Mouse (Mus musculus) spleen, postnatal 36 days (tissue): ENCODE results near the gene Rapgef3.

Experiments used
- DNase-seq, 2 experiments: peaks; one replicate each; pipeline ENCODE4 v3.0.0; 2022; ENCODE audit warnings: low spot score in 2 of 2, mixed read lengths in 1 of 2

Rapgef3 gene

DNA sequence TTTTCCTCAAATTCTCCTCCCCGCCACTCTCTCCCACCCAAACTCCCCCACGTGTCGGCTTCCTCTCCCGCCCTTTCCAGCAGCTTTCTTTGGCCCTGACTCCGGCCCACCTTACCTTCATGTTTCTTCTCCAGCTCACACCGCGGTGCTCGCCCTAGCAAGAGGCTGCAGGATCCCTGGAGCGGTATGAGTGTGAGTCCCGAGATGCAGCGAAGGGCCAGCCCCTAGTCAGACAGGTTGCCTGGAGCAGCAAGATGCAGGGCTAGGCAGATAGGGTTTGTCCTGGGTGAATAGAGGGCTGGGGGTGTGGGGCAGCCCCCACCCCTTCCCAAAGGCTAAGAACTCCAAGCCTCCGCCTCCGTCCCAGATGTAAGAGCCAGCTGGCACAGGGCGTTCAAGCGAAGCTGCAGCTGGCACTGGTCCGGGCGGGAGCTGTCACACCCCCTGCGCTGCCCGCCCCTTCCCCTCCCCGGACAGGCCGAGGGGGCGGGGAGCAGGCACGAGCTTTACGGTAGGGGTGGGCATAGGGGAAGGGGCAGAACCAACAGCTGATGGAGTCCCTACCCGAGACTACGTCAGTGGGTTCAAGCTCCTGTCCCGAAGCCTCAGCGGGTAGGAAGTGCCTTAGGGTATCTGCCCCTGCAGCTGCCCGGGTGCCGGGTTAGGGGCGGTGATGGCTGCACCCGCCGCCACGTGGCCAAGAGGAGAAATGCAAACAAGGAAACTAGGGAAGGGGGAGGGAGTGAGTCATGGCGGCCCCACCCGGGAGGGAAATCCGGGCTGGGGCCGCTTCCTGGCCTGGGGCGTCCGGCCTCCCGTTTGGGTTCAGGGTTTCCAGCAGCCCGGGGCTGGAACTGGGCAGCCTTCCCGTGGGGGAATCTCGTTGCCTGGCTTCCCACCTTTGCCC is at the start of gene Rapgef3:
Gene Rapgef3, minus strand, starts transcription at position 693 of the 907 bp plus-strand sequence.
- DNase-seq, result peak; percentile 82 to 84

DNA sequence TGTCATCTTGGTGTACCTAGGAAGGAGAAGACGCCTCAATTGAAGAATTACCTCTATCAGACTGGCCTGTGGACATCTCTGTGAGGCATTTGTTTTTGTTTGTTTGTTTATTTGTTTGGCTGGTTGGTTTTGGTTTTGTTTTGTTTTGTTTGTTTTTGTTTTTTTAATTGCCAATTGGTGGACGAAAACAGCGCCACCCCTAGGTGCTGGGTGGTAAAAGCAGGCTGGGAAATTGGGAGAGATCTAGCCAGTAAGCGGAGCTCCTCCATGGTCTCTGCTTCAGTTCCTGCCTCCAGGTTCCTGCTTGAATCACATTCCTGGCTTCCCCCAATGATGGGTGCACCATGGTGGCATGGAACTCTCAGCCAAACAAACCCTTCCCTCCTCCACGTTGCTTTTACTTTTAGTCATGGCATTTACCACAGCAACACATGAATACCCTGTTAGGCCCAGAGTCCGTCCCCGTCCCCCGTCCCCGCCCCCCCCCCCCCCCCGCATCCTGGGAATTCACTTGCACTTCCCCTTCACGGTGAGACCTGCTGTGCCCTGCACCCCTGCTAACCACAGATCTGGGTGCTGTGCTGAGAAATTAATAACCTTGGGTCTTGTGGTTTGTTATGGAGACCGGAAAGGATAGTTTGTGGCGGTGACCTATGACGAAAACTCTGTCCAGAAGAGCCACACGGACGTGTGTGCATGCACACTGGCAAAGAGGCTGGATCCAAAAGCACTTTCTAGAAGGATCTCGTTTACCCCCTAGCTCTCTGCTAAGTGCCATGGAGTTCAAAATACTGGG is 48.6 kb upstream of the Rapgef3 start:
- no peak for DNase-seq

DNA sequence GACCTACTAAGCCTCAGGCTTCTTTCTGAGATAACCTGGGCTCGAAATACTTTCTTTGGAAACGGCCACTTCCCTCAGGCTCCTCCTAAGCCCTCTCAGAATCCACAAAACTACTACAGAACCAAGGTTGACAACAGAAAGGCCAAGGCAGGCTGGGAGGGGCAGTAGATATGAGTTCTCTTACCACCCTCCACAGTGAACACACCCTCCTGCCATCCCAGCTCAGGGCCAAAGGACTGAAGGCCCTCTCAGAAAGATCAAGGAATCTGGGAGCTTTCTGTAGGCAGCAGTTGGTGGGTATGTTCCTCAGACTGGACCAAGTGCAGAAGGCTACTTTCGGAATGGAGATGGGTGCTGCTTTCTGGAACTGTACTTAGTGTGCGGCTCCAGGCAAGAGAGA is 47.5 kb upstream of the Rapgef3 start:
- DNase-seq, result no peak

DNA sequence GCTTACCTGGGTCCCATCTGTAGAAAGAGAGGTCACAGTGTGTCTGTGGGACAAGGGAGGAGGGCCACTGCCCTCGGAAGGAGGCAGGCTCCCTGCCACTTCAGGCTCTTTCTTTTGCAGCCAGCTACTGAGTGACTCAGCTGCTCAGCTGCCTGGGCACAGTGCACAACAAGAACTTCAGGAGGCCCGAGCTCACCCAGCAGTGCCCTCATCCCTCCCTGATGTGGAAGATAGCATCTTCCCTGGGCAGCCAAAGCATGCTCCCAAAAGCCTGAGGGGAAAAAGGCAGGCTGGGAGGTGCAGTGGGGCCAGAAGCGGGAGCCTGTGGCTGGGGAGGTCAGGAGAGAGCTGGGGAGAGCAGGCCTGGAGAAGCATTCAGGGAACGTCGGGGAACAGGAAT is 46.9 kb upstream of the Rapgef3 start:
- no peak for DNase-seq

- DNase-seq, result no peak
Observed at GRCm38 (mm10) chr15:97813452-97814204, 45.9 kb upstream of the Rapgef3 start.

- no peak for DNase-seq
Observed at GRCm38 (mm10) chr15:97812875-97813274, 45.1 kb upstream of the Rapgef3 start.

DNA sequence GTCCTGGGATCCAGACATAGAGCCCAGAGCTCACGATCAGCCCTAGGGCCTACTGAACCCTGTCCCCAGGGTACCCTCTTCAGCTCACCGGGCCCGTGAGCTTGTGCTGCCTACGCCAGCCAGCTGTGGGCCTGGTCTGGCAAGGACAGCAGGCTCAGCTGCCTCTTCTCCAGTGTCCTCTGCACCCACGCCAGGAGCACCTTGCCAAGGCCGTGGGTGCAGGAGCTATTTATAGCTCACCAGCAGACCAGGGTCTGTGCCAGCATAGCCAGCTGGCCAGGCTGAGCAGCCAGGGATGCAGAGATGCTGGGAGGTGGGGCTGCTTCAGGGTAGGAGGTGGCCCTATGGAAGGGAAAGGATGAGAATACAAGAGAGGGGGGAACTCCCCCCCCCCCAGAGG is 44.4 kb upstream of the Rapgef3 start:
- no peak for DNase-seq

- no peak for DNase-seq
Observed at GRCm38 (mm10) chr15:97811307-97811706, 43.5 kb upstream of the Rapgef3 start.

DNA sequence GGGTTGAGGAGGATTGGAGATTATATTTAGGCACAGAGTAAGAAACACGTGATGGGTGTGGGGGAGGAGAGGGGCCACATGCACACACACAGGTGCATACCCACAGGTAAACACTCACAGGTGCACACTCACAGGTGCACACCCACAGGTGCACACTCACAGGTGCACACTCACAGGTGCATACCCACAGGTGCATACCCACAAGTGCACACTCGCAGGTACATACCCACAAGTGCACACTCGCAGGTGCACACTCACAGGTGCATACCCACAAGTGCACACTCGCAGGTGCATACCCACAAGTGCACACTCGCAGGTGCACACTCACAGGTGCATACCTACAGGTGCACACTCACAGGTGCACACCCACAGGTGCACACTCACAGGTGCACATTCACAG is 42.6 kb upstream of the Rapgef3 start:
- DNase-seq, result no peak

DNA sequence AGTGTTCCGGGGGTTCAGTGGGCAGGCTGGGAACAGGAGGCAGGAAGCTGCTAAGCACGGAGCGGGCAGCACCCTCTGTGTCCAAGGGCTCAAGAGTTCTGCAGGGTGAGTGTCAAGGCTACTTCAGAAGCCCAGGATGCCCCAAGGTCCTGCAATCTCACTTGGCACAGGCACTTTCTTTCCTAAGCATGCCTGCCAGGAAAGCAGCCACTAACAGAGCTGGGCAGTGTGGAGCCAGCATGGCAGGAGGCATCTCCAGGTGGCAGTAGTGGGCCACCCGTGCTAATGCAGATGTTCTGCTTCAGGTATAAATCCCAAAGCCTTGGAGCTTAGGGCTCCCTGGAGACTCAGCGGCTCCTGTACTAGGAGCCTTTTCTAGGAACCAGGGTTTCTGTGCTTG is 42.2 kb upstream of the Rapgef3 start:
- DNase-seq, result no peak

GRCm38 (mm10) chr15:97809206-97809605 is 41.4 kb upstream of the Rapgef3 start:
- DNase-seq, result no peak

- DNase-seq, result no peak
Observed at GRCm38 (mm10) chr15:97808532-97808931, 40.8 kb upstream of the Rapgef3 start.

GRCm38 (mm10) chr15:97807867-97808266 is 40.1 kb upstream of the Rapgef3 start:
- DNase-seq, result no peak

GRCm38 (mm10) chr15:97802575-97802974 is 34.8 kb upstream of the Rapgef3 start:
- DNase-seq, result no peak

GRCm38 (mm10) chr15:97801811-97802210 is 34.0 kb upstream of the Rapgef3 start:
- no peak for DNase-seq

DNA sequence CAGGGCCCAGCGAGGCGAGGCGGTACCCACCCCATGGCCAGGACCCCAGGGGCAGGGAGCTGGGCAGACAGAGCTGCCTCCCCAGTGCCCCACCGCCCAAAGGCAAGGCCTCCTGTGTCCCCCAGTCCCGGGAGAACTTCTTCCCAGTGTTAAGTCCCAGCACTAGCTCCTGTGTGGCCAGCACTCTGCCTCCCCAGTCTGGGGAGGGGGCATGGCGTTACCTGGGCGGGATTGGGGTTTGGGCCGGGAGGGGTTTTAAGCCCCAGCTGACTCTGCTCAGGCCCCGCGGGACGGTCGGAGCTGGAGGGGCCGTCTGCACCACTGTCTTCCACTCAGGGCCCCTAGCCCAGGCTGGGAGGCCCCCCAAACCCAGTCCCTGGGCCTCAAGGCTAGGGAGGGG is 33.1 kb upstream of the Rapgef3 start:
- no peak for DNase-seq

GRCm38 (mm10) chr15:97799446-97799845 is 31.7 kb upstream of the Rapgef3 start:
- DNase-seq, result no peak

DNA sequence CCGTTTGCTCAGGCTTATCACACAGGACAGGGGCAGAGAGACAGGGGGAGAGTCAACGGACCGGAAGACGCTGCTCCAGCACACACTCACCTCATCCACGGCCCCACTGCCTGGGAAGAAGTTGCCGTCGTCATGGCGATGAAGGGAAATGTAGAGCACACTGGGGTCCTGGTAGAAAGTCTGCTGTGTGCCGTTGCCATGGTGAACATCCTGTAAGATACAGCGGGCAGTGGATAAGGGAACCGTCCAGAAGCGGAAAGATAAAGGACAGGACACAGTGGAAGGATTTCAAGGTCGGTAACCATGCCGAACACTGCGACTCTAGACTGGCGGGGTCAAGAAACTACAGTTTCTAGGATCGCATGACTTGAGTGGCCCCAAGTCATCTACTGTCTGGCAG is 30.4 kb upstream of the Rapgef3 start:
- no peak for DNase-seq

DNA sequence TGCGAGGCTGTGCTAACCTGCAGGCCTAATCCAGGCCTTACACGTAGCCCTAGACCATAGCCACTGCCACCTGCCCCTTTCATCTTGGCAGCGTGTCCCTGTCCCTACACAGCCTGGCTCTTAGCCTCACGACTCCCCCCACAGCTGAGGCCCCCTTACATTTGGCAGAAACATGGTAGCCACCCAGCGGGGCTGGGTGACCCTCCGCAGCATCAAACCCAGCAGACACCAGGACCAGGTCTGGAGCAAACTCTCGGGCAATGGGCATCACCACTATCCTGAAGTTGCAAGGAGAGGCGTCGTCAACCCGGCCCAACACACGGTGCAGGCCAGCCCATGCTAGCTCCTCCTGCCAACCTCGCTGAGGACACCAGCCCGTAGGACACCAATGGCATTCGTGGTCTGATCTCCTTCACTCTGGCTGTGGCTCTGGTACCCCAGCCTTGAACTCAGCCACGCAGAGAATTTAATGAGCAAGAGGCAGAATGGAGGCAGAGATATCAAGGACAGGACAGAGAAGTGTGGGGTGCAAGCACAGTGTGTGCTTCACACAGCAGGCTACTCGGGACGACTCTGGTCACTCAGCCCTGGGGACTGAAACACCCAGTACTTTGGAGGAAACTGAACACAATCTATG is 29.0 kb upstream of the Rapgef3 start:
- DNase-seq, result no peak

GRCm38 (mm10) chr15:97795559-97796235 is 27.9 kb upstream of the Rapgef3 start:
- DNase-seq, result no peak

DNA sequence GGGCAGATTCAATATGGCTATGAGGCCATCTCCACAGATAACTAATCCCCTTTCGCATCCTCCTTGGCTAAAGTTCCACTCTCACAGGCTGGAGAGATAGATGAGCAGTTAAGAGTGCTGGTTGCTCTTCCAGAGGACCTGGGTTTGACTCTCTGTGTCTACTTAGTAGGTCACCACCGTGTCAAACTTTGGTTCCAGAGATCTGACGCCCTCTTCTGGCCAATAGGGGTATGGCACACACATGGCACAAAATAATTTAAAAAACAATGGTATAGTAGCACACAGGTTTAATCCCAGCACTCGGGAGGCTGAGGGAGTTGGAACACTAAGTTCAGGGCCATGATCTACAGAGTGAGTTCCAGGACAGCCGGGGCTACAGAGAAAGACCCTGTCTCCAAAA is 26.5 kb upstream of the Rapgef3 start:
- no peak for DNase-seq
